Mouse (Mus musculus) megakaryocyte, embryonic 14.5 days (primary cell): ENCODE measurements around the gene Crtam. TPM values are rescaled to one million over a fixed set of nuclear protein-coding genes. Genes with fewer than 3 reads are reported as not detected.

ENCODE experiments used
- H3K27me3 ChIP-seq: replicated peaks from 2 replicates; pipeline ENCODE3; 2012; ENCODE audit warnings: inconsistent platforms
- H3K36me3 ChIP-seq: replicated peaks from 2 replicates; pipeline ENCODE3; 2012; ENCODE audit warnings: low read length, inconsistent platforms, mixed read lengths
- H3K4me1 ChIP-seq: 2 replicates; pipeline ENCODE4 v1.6.1; 2012; ENCODE audit warnings: inconsistent platforms
- H3K4me3 ChIP-seq: replicated peaks from 2 replicates; pipeline ENCODE3; 2012; ENCODE audit warnings: moderate library complexity, mild to moderate bottlenecking, inconsistent platforms
- H3K9me3 ChIP-seq: 2 replicates; pipeline ENCODE4 v1.6.1; 2012; ENCODE audit warnings: inconsistent platforms
- FLI1 ChIP-seq: IDR thresholded peaks from 2 replicates; pipeline ENCODE4 v1.6.1; 2012; ENCODE audit warnings: low read length, inconsistent platforms, mixed read lengths
- GATA1 ChIP-seq: IDR thresholded peaks from 3 replicates; pipeline ENCODE4 v1.6.1; 2012; ENCODE audit warnings: mixed read lengths, low read length, inconsistent platforms, borderline replicate concordance
- polyA plus RNA-seq: library from polyadenylated mRNA; stranded (reverse); fragments of >175 nt; gene quantifications from 2 replicates; pipeline ENCODE4 v1.2.3, GENCODE M21; 2012; ENCODE audit warnings: low replicate concordance; ENCODE audit not compliant: insufficient read depth

The Crtam gene
- polyA plus RNA-seq, 1 experiment: 0.40 TPM

- H3K4me1 ChIP-seq: no peaks in the 10 kb centered on the region
- no peak for TF ChIP-seq FLI1
- no peak for TF ChIP-seq GATA1
- peaks cover 50% of the 10 kb centered on the region for H3K36me3 ChIP-seq
Observed at GRCm38 (mm10) chr9:40974042-40974801, 30.2 kb downstream of the Crtam start.

DNA sequence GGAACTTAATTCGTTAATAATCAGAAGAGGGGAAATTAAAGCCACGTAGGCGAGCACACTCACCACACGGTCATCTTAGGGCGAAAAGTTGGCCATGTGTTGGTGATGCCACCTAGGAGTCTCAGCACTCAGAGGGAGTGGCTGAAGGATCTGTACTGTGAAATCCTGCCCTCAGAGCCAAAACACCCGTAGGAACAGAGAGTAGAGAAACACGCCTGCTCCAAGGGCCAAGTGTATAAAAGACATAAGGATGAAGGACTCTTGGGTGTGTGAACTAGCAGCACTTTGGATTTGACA is 40.1 kb downstream of the Crtam start:
- Histone ChIP-seq H3K9me3 (peaks cover 17% of the 10 kb centered on the region), H3K4me3 (no peak overlapping the region), H3K36me3 (peaks cover 6% of the 10 kb centered on the region), H3K4me1 (peaks cover 19% of the 10 kb centered on the region), H3K27me3 (peaks cover 51% of the 10 kb centered on the region)
- TF ChIP-seq GATA1 (no peak), FLI1 (no peak)

More at GRCm38 (mm10) chr9:40974042-40974801, 30.2 kb downstream of the Crtam start:
- Histone ChIP-seq H3K27me3 (peaks cover 17% of the 10 kb centered on the region), H3K4me3 (no peak overlapping the region), H3K9me3 (peaks cover 22% of the 10 kb centered on the region)

DNA sequence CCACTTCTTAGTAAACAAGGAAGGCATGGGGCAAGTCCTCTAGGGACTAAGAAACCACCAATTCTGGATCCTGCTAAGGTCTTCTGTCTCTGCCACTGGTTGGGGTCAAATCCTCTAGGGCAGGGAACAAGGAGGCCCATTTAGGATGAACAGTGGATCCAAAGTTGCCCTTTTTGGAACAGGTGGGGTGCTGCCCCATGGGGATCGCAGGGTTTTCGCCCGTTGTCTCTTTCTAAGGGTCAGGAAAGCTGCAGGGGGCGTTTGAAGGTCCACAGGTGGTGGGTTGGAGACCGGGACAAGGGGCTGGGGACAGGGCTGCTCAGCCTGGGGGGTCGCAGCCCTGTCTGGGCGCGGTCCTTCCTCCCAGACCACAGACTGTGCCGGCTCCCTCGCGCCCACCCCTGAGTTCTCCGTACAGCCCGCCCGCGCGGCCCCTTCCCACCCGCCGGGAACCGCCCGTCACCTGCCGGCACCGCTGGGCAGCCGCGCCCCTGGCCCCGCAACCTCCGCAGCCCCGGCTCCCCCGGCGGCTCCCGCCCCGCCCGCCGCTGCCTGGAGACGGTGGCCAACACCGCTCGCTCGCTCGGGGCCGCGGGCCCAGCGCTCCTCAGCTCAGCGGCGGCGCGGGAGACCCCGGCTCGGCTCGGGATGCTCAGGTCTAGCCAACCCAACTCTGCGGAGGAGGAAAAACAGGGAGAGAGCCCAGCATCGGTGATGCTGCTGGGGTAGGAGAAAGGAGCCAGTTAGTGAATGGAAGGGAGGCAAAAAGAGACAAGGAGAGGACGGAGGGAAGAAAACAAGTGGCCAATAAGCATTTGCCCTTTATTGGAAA is 40.6 kb downstream of the Crtam start, which contains the start of gene Jhy:
Gene Jhy (minus strand): TSS at position 533 of the 832 bp plus-strand sequence.
- H3K9me3 ChIP-seq: peaks cover 17% of the 10 kb centered on the region
- peaks cover 6% of the 10 kb centered on the region for H3K36me3 ChIP-seq
- TF ChIP-seq GATA1 (no peak), FLI1 (no peak)
- peaks cover 19% of the 10 kb centered on the region for H3K4me1 ChIP-seq
- H3K27me3 ChIP-seq: peaks cover 51% of the 10 kb centered on the region
- no peak within 1 kb of the TSS for H3K4me3 ChIP-seq

- Histone ChIP-seq H3K27me3 (peaks cover 53% of the 10 kb centered on the region), H3K4me3 (no peak overlapping the region), H3K4me1 (peaks cover 15% of the 10 kb centered on the region), H3K36me3 (no peaks in the 10 kb centered on the region), H3K9me3 (peaks cover 13% of the 10 kb centered on the region)
- TF ChIP-seq FLI1: no peak
- TF ChIP-seq GATA1: no peak
Observed at GRCm38 (mm10) chr9:40961401-40961800, 43.0 kb downstream of the Crtam start.

GRCm38 (mm10) chr9:40949039-40949615 is 55.3 kb downstream of the Crtam start:
- Histone ChIP-seq H3K36me3 (no peaks in the 10 kb centered on the region), H3K4me1 (peaks cover 6% of the 10 kb centered on the region), H3K4me3 (no peak overlapping the region), H3K27me3 (peaks cover 21% of the 10 kb centered on the region), H3K9me3 (no peaks in the 10 kb centered on the region)
- TF ChIP-seq GATA1 (no peak), FLI1 (no peak)

- no peaks in the 10 kb centered on the region for H3K9me3 ChIP-seq
- TF ChIP-seq GATA1 (no peak), FLI1 (no peak)
- peaks cover 25% of the 10 kb centered on the region for H3K27me3 ChIP-seq
Observed at GRCm38 (mm10) chr9:40948473-40948872, 56.0 kb downstream of the Crtam start.

GRCm38 (mm10) chr9:40947131-40947530 is 57.3 kb downstream of the Crtam start:
- Histone ChIP-seq H3K9me3 (no peaks in the 10 kb centered on the region), H3K27me3 (peaks cover 27% of the 10 kb centered on the region), H3K4me3 (no peak overlapping the region), H3K4me1 (peaks cover 5% of the 10 kb centered on the region; the same call in 1 of the 2 replicates), H3K36me3 (no peaks in the 10 kb centered on the region)
- TF ChIP-seq GATA1: no peak
- no peak for TF ChIP-seq FLI1

More at GRCm38 (mm10) chr9:40948473-40948872, 56.0 kb downstream of the Crtam start:
- Histone ChIP-seq H3K4me3 (no peak overlapping the region), H3K4me1 (peaks cover 5% of the 10 kb centered on the region; the same call in 1 of the 2 replicates), H3K36me3 (no peaks in the 10 kb centered on the region)

- TF ChIP-seq GATA1 (no peak), FLI1 (no peak)
- Histone ChIP-seq H3K27me3 (peaks cover 2% of the 10 kb centered on the region), H3K36me3 (no peaks in the 10 kb centered on the region), H3K4me1 (no peaks in the 10 kb centered on the region), H3K9me3 (no peaks in the 10 kb centered on the region), H3K4me3 (no peak overlapping the region)
Observed at GRCm38 (mm10) chr9:40937425-40937824, 67.0 kb downstream of the Crtam start.

- Histone ChIP-seq H3K4me1 (no peaks in the 10 kb centered on the region), H3K4me3 (no peak overlapping the region), H3K9me3 (no peaks in the 10 kb centered on the region), H3K27me3 (peaks cover 5% of the 10 kb centered on the region), H3K36me3 (no peaks in the 10 kb centered on the region)
- TF ChIP-seq GATA1 (no peak), FLI1 (no peak)
Observed at GRCm38 (mm10) chr9:40933323-40933722, 71.1 kb downstream of the Crtam start.
